Mouse (Mus musculus): Measurements from ENCODE around the gene Col6a6. TPM values are rescaled to one million over a fixed set of nuclear protein-coding genes. Genes with fewer than 3 reads are reported as not detected.

The Col6a6 gene
- polyA plus RNA-seq, 1 experiment from 2014 or later: 0.15 TPM

DNA sequence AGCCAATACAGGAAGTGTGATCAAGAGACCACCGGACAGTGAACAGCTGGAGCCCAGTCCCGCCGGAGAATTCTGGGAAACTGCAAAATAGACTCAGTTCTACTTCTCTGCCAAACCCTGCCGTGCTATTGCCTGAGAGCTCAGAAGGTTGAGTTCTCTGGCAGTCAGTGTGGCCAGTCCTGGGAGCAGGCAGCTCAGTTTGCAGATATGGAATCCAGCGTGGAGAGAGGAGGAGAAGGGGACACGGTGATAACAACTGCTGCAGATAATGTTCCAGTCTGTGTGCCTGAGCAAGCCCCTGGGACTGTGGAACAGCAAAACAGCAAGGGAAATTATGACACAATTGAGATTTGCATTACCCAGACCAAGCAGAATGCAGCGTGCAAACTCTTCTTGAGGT is 7.6 kb upstream of the Col6a6 start:
- Histone ChIP-seq H3K4me3 (no peak overlapping the region), H3K4me2 (no peak overlapping the region), H3K9ac (no peak overlapping the region), H3K4me1 (no peaks in the 10 kb centered on the region), H3K36me3 (replicated peaks) (no peaks in the 10 kb centered on the region), H3K27me3 (replicated peaks) (no peaks in the 10 kb centered on the region), H3K9me3 (no peaks in the 10 kb centered on the region), H3K27ac (no peak overlapping the region)
- 74% methylated on average over 7 of the region's 7 CpGs for WGBS
- no peak for ATAC-seq (replicated peaks)

GRCm38 (mm10) chr9:105834799-105835198 is 6.8 kb upstream of the Col6a6 start:
- ATAC-seq (replicated peaks): no peak
- H3K36me3 ChIP-seq (replicated peaks): no peaks in the 10 kb centered on the region
- H3K4me2 ChIP-seq: no peak overlapping the region
- H3K27me3 ChIP-seq (replicated peaks): no peaks in the 10 kb centered on the region
- no peak overlapping the region for H3K27ac ChIP-seq
- no peaks in the 10 kb centered on the region for H3K9me3 ChIP-seq
- no peak overlapping the region for H3K4me3 ChIP-seq
- H3K4me1 ChIP-seq: no peaks in the 10 kb centered on the region
- 53% methylated on average over 4 of the region's 4 CpGs for WGBS
- H3K9ac ChIP-seq: no peak overlapping the region

DNA sequence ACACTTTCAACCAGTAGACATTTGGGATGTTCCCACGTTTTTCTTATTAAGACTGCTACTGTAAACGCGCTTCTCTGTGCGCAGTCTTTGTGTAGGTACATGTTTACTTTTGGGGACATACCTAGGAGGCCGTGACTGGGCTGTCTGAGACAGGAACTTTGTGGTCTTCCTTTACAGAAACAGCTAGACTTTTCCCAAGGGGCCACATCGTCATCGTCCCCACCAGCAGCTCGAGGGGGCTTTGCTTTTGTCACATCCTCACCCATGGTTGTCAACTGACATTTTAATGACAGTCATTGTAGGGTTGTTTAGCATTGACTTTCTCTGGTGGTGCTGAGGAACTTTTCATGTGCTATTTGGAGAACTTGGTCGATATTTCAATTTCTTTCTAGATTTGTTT is 3.3 kb upstream of the Col6a6 start:
- Histone ChIP-seq H3K4me1 (peaks cover 5% of the 10 kb centered on the region; the same call in 1 of the 2 replicates), H3K4me2 (no peak overlapping the region), H3K9ac (no peak overlapping the region), H3K9me3 (no peaks in the 10 kb centered on the region), H3K27me3 (replicated peaks) (0 out of 2 replicates have a peak, but pooled peaks cover 3% of the 10 kb centered on the region), H3K4me3 (no peak overlapping the region), H3K36me3 (replicated peaks) (no peaks in the 10 kb centered on the region), H3K27ac (no peak overlapping the region)
- 82% methylated on average over 9 of the region's 9 CpGs for whole genome bisulfite sequencing
- ATAC-seq (replicated peaks): no peak

GRCm38 (mm10) chr9:105827076-105827647 is 798 bp downstream of the Col6a6 start:
- no peak overlapping the region for H3K4me2 ChIP-seq
- no peaks in the 10 kb centered on the region for H3K36me3 ChIP-seq (replicated peaks)
- H3K27ac ChIP-seq: no peak overlapping the region
- WGBS: 71% methylated on average over 8 of the region's 8 CpGs
- ATAC-seq (replicated peaks): no peak
- no peaks in the 10 kb centered on the region for H3K9me3 ChIP-seq
- H3K27me3 ChIP-seq (replicated peaks): 0 out of 2 replicates have a peak, but pooled peaks cover 3% of the 10 kb centered on the region
- H3K4me1 ChIP-seq: peaks cover 5% of the 10 kb centered on the region; the same call in 1 of the 2 replicates
- H3K9ac ChIP-seq: no peak overlapping the region
- no peak overlapping the region for H3K4me3 ChIP-seq

DNA sequence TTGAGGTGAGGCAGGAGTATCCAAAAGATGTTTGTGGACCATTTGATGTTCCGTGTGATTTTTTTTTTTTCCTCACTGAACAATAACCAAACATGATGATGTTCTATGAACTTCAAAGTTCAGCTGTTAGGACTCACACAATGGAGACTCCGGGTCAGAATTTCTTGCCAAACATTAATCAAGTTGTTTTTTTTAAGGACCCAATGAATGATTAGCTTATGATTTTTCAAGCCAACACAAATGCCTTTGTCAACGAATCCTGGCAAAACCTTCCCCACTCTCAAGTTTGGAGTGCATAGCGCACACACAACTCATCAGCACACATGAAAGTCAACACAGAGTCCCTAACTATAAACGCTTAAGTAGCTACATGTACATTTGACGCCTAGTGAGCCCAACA is 7.2 kb downstream of the Col6a6 start:
- Histone ChIP-seq H3K4me3 (no peak overlapping the region), H3K4me1 (no peaks in the 10 kb centered on the region), H3K36me3 (replicated peaks) (no peaks in the 10 kb centered on the region), H3K9me3 (no peaks in the 10 kb centered on the region), H3K9ac (no peak overlapping the region), H3K27ac (no peak overlapping the region), H3K4me2 (no peak overlapping the region), H3K27me3 (replicated peaks) (no peaks in the 10 kb centered on the region)
- ATAC-seq (replicated peaks): no peak
- WGBS: 93% methylated on average over 6 of the region's 6 CpGs

- Histone ChIP-seq H3K27ac (no peak overlapping the region), H3K27me3 (replicated peaks) (no peaks in the 10 kb centered on the region), H3K9ac (no peak overlapping the region), H3K4me3 (no peak overlapping the region), H3K4me1 (no peaks in the 10 kb centered on the region), H3K36me3 (replicated peaks) (no peaks in the 10 kb centered on the region), H3K4me2 (no peak overlapping the region), H3K9me3 (no peaks in the 10 kb centered on the region)
- WGBS: 81% methylated on average over 29 of the region's 29 CpGs
- ATAC-seq (replicated peaks): no peak
These were observed 8.7 kb downstream of the Col6a6 start for GRCm38 (mm10) chr9:105819155-105819709.

DNA sequence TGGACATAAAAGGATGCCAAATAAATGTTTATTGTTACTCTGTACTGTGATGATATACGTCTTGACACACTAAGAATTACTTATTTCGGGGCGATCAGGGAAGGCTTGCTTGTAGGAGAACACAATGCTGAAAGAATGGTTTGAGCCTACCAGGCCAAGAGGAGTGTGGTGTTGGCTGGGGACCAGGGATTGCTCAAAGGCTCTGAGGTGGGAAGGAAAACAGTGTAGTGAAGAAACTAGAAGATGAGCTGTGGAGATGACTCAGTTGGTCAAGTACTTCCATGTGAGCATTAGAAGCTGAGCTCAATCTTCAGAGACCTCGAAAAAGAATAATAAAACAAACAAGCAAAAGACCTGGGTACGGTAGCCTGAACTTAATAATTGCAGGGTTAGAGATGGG is 13.5 kb downstream of the Col6a6 start:
- 86% methylated on average over 5 of the region's 5 CpGs for WGBS
- no peak overlapping the region for H3K4me2 ChIP-seq
- ATAC-seq (replicated peaks): no peak

DNA sequence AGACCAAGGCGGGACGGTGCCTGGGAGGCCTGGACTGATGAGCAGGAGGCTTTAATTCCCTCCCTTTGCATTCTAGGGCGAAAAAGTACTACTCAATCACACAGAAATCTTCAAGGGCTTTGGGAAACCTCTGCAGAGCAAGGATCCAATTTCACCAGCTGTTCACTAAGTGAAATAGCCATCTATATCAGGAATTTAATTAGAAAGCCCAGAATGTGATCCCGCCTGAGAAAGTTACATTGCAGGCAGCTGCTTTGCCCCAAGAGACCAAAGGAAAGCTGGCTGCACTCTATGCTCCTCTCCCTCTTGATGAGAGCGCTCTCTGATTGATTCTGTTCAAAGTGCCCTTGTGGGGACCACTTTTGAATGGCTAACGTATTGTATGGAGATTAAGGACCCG is 16.5 kb downstream of the Col6a6 start:
- WGBS: 42% methylated on average over 7 of the region's 7 CpGs
- no peak overlapping the region for H3K4me3 ChIP-seq
- no peaks in the 10 kb centered on the region for H3K36me3 ChIP-seq (replicated peaks)
- no peak for ATAC-seq (replicated peaks)
- no peaks in the 10 kb centered on the region for H3K9me3 ChIP-seq
- no peaks in the 10 kb centered on the region for H3K27me3 ChIP-seq (replicated peaks)
- no peak overlapping the region for H3K4me2 ChIP-seq
- no peak overlapping the region for H3K9ac ChIP-seq
- H3K27ac ChIP-seq: no peak overlapping the region
- H3K4me1 ChIP-seq: no peaks in the 10 kb centered on the region

More for the DNA sequence above, 13.5 kb downstream of the Col6a6 start:
- H3K9me3 ChIP-seq: no peaks in the 10 kb centered on the region
- H3K4me1 ChIP-seq: no peaks in the 10 kb centered on the region
- H3K27ac ChIP-seq: no peak overlapping the region
- H3K4me3 ChIP-seq: no peak overlapping the region
- H3K36me3 ChIP-seq (replicated peaks): no peaks in the 10 kb centered on the region
- H3K27me3 ChIP-seq (replicated peaks): no peaks in the 10 kb centered on the region
- H3K9ac ChIP-seq: no peak overlapping the region

- no peak for ATAC-seq (replicated peaks)
- Histone ChIP-seq H3K9ac (no peak overlapping the region), H3K4me3 (no peak overlapping the region), H3K36me3 (replicated peaks) (no peaks in the 10 kb centered on the region), H3K27ac (no peak overlapping the region), H3K4me2 (no peak overlapping the region), H3K27me3 (replicated peaks) (no peaks in the 10 kb centered on the region), H3K9me3 (no peaks in the 10 kb centered on the region), H3K4me1 (no peaks in the 10 kb centered on the region)
- 84% methylated on average over 17 of the region's 17 CpGs for WGBS
These were observed 18.9 kb downstream of the Col6a6 start for GRCm38 (mm10) chr9:105808920-105809505.

- Histone ChIP-seq H3K4me2 (no peak overlapping the region), H3K27me3 (replicated peaks) (no peaks in the 10 kb centered on the region), H3K36me3 (replicated peaks) (no peaks in the 10 kb centered on the region), H3K27ac (no peak overlapping the region), H3K4me1 (no peaks in the 10 kb centered on the region), H3K9ac (no peak overlapping the region), H3K4me3 (no peak overlapping the region), H3K9me3 (no peaks in the 10 kb centered on the region)
- 90% methylated on average over 8 of the region's 8 CpGs for WGBS
- ATAC-seq (replicated peaks): no peak
These were observed 24.5 kb downstream of the Col6a6 start for GRCm38 (mm10) chr9:105803416-105803815.

DNA sequence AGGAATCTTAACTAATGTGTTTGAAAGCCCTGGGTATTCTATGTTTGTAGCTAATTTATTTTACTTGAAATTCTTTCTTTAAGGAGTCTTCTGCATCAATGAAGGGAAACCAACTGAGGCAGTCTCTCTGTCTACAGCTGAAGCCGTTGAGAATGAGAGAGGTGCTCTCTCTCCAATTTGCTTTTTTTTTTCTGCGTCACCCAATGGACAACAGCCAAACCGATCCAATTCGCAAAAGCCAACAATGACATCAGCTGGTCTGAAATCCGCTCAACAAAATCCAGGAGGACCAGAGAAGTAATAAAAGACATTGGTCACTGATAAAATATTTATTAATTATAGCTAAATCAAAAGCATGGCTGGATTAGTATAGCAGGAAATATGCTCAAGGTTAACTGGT is 26.5 kb downstream of the Col6a6 start:
- Histone ChIP-seq H3K27me3 (replicated peaks) (no peaks in the 10 kb centered on the region), H3K27ac (no peak overlapping the region), H3K9ac (no peak overlapping the region), H3K36me3 (replicated peaks) (no peaks in the 10 kb centered on the region), H3K4me3 (no peak overlapping the region), H3K9me3 (no peaks in the 10 kb centered on the region), H3K4me1 (no peaks in the 10 kb centered on the region), H3K4me2 (no peak overlapping the region)
- WGBS: 81% methylated on average over 5 of the region's 5 CpGs
- ATAC-seq (replicated peaks): no peak

GRCm38 (mm10) chr9:105800286-105800685 is 27.7 kb downstream of the Col6a6 start:
- Histone ChIP-seq H3K27me3 (replicated peaks) (no peaks in the 10 kb centered on the region), H3K27ac (no peak overlapping the region), H3K9me3 (no peaks in the 10 kb centered on the region), H3K4me2 (no peak overlapping the region), H3K9ac (no peak overlapping the region), H3K36me3 (replicated peaks) (no peaks in the 10 kb centered on the region), H3K4me3 (no peak overlapping the region), H3K4me1 (no peaks in the 10 kb centered on the region)
- no peak for ATAC-seq (replicated peaks)
- 81% methylated on average over 5 of the region's 5 CpGs for WGBS

DNA sequence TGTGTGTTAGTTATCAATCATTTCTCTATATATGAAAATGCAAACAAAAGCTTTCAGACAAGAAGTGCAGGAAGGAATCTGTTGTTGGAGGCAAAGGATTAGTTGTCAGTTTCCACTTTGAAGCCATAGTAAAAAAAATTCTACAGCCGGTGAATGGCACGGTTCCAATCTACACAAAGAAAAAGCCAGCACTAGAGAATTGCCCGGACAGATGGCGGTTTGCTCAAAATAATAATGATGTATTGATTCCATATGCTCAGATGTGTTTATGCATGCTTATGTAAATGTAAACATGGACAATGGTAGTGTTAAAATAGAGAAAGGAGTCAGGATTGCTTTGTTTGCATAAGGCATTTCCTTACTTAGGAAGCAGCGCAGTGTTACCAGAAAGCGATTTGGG is 31.8 kb downstream of the Col6a6 start:
- Histone ChIP-seq H3K4me2 (0 out of 2 replicates have a peak overlapping the region, but pooled peaks have one; percentile 7), H3K4me3 (no peak overlapping the region), H3K9ac (no peak overlapping the region), H3K36me3 (replicated peaks) (no peaks in the 10 kb centered on the region), H3K27me3 (replicated peaks) (no peaks in the 10 kb centered on the region), H3K4me1 (no peaks in the 10 kb centered on the region), H3K27ac (no peak overlapping the region), H3K9me3 (no peaks in the 10 kb centered on the region)
- WGBS: 33% methylated on average over 6 of the region's 6 CpGs
- no peak for ATAC-seq (replicated peaks)

Measured in midbrain, embryonic 15.5 days (tissue).